Mouse (Mus musculus) limb, embryonic 15.5 days (tissue): ENCODE measurements at regions not wholly inside any gene's neighbourhood (a gene's known extent, or its start where the extent isn't known, plus 50 kb on each side); places are given as distances from the start of the nearest gene placed in this dataset.

Experiments used
- ATAC-seq: fragments of 200-750 bp; cut with Nextera tagmentation; 2 replicates; pipeline ENCODE4 v1.8.0; 2017; ENCODE audit warnings: low read depth, moderate TSS enrichment; ENCODE audit not compliant: insufficient number of reproducible peaks, low FRiP score, low TSS enrichment
- H3K27ac ChIP-seq: fragments of 300-500 bp; sonication (generic); 2 replicates; pipeline ENCODE4 v1.5.1; 2015; ENCODE audit warnings: moderate library complexity, mild to moderate bottlenecking, inconsistent platforms
- H3K27me3 ChIP-seq: fragments of 300-500 bp; sonication (generic); 2 replicates; pipeline ENCODE4 v1.6.1; 2015; ENCODE audit warnings: inconsistent platforms
- H3K36me3 ChIP-seq: fragments of 300-500 bp; sonication (generic); 2 replicates; pipeline ENCODE4 v1.6.1; 2015; ENCODE audit warnings: inconsistent platforms
- H3K4me1 ChIP-seq: fragments of 300-500 bp; sonication (generic); 2 replicates; pipeline ENCODE4 v1.6.1; 2015; ENCODE audit warnings: inconsistent platforms
- H3K4me2 ChIP-seq: fragments of 300-500 bp; sonication (generic); 2 replicates; pipeline ENCODE4 v1.6.1; 2015; ENCODE audit warnings: mild to moderate bottlenecking, inconsistent platforms
- H3K4me3 ChIP-seq: fragments of 300-500 bp; sonication (generic); 2 replicates; pipeline ENCODE4 v1.5.1; 2015; ENCODE audit warnings: mild to moderate bottlenecking, inconsistent platforms
- H3K9ac ChIP-seq: fragments of 300-500 bp; sonication (generic); 2 replicates; pipeline ENCODE4 v1.6.1; 2015; ENCODE audit warnings: inconsistent platforms
- H3K9me3 ChIP-seq: fragments of 300-500 bp; sonication (generic); 2 replicates; pipeline ENCODE4 v1.6.1; 2016; ENCODE audit warnings: inconsistent platforms
- WGBS: fragments of 180-500 bp; shearing (Covaris S2); methylation state at CpG from one replicate; pipeline ENCODE4 v1.1.7; 2015; 5-methylcytosine and 5-hydroxymethylcytosine counted together

DNA sequence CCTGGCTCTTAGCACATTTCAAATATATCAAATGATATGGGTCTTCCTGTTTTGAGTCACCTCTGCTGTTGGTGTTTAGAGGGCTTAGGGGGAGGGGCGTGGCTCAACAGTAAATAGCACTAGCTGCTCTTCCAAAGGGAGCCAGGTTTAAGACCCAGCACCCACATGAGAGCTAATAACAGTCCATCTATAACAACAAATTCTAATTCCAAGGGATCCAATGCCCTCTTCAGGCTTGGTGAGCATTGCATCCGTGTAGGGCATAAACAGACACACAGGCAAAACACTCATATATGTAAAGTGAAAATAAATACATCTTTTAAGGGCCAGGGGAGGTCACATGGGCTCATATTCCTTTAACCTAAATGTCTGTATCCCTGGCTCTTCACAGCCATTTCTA is 194.1 kb upstream of the Kdm8 start:
- Histone ChIP-seq H3K36me3 (no peaks in the 10 kb centered on the region), H3K9me3 (no peaks in the 10 kb centered on the region), H3K4me3 (no peak overlapping the region), H3K4me1 (peaks cover 7% of the 10 kb centered on the region), H3K9ac (no peak overlapping the region), H3K4me2 (no peak overlapping the region), H3K27ac (no peak overlapping the region), H3K27me3 (peaks cover 5% of the 10 kb centered on the region; the same call in 1 of the 2 replicates)
- WGBS = 69% methylated on average over 2 of the region's 2 CpGs
- no peak for ATAC-seq

DNA sequence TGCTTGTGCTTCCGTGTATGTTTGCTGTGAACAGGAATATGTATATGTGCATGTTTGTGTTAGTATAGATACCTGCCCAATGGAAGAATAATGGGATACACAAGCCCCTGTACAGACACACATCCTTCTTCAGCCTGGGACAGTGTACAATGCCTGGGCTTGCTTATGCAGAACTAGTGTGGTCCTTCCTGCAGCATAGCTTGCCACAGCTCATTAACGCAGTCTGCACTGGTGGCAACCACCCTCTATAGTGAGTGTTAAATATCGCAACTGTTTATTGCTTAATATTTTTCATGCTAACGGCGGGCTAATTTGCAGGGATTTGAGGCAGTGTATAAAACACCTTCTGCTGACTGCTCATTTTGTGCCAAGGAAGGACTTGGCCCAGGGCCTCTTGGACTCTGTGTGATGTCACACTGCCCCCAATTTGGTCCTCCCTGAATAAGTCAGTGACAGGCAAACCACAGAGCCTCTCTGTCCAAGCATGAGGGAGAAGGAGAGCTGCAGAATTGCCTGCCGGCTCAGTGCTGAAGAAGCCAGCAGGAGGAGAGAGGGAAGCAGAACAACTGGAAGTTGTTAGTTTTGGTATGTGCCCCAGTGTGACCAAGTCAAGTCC is 193.4 kb upstream of the Kdm8 start:
- no peak overlapping the region for H3K27ac ChIP-seq
- no peak overlapping the region for H3K4me3 ChIP-seq
- H3K36me3 ChIP-seq = no peaks in the 10 kb centered on the region
- no peak overlapping the region for H3K4me2 ChIP-seq
- peaks cover 7% of the 10 kb centered on the region for H3K4me1 ChIP-seq
- H3K9ac ChIP-seq = no peak overlapping the region
- no peak for ATAC-seq
- 42% methylated on average over 6 of the region's 6 CpGs for WGBS
- no peaks in the 10 kb centered on the region for H3K9me3 ChIP-seq
- peaks cover 4% of the 10 kb centered on the region; the same call in 1 of the 2 replicates for H3K27me3 ChIP-seq

DNA sequence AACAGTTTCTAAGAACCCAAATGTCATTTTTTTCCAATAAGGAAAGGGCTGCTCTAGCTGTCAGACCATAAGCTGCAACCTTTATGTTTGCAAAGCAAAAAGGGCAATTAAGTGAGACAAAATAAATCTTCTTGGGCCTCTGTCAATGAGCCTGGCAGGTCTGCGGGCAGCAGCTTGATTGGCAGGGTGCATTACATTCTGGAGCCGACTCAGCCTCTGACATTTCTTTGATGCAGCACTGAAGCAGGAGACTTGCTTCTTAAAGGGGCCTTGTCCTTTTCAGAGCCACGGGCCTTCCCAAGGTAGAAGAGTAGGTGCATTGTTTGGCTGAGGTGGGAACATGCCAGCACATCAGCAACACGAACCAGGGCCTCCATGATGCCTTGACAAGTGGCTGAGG is 190.2 kb upstream of the Kdm8 start:
- Histone ChIP-seq H3K27me3 (peaks cover 4% of the 10 kb centered on the region; the same call in 1 of the 2 replicates), H3K4me1 (peaks cover 10% of the 10 kb centered on the region), H3K9ac (no peak overlapping the region), H3K9me3 (no peaks in the 10 kb centered on the region), H3K4me2 (no peak overlapping the region), H3K36me3 (no peaks in the 10 kb centered on the region), H3K4me3 (no peak overlapping the region), H3K27ac (no peak overlapping the region)
- no peak for ATAC-seq
- WGBS = 15% methylated on average over 4 of the region's 4 CpGs

DNA sequence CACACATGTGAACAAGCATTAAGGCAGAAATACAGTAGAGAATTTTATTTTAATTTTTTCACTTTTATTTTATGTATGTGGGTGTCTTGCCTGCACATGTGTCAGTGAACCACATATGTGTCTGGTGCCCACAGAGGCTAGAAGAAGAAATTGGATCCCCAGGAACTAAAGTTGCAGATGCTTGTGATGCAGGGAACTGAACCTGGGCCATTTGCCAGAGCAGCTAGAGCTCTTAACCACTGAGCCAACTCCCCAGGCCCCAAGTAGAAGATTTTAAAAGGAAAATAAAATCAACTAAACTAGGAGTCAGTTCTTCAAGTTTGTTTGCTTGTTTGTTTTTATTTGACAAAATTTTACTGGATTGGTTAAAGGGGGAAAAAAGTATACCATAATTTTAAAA is 185.5 kb upstream of the Kdm8 start:
- Histone ChIP-seq H3K4me1 (0 out of 2 replicates have a peak, but pooled peaks cover 2% of the 10 kb centered on the region), H3K9ac (no peak overlapping the region), H3K4me2 (no peak overlapping the region), H3K27ac (no peak overlapping the region), H3K27me3 (peaks cover 4% of the 10 kb centered on the region; the same call in 1 of the 2 replicates), H3K36me3 (no peaks in the 10 kb centered on the region), H3K4me3 (no peak overlapping the region), H3K9me3 (no peaks in the 10 kb centered on the region)
- no peak for ATAC-seq

DNA sequence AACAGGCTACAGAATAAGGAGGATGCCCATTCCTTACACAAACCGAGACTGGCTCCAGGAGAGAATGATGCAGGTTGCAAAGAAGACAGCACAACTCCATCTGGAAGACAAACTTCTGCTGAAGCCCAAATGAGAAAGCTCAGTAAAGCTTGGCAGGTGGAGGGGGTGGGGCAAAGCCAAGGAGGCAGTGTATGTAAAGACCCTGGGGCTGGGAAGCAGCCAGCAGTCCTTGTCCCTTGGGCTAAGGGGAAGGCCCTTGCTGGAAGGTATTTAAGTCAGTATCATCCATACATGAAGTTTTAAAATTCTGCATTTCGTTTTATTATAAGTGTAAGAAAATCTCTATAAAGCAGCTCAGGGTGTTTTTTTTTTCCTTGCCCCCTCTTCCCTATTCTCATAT is 182.3 kb upstream of the Kdm8 start:
- no peak overlapping the region for H3K4me3 ChIP-seq
- no peak for ATAC-seq
- no peak overlapping the region for H3K9ac ChIP-seq
- H3K4me1 ChIP-seq = 0 out of 2 replicates have a peak, but pooled peaks cover 2% of the 10 kb centered on the region
- H3K36me3 ChIP-seq = no peaks in the 10 kb centered on the region
- no peaks in the 10 kb centered on the region for H3K27me3 ChIP-seq
- no peak overlapping the region for H3K27ac ChIP-seq
- H3K4me2 ChIP-seq = no peak overlapping the region
- 53% methylated on average over 2 of the region's 2 CpGs for WGBS
- H3K9me3 ChIP-seq = no peaks in the 10 kb centered on the region

DNA sequence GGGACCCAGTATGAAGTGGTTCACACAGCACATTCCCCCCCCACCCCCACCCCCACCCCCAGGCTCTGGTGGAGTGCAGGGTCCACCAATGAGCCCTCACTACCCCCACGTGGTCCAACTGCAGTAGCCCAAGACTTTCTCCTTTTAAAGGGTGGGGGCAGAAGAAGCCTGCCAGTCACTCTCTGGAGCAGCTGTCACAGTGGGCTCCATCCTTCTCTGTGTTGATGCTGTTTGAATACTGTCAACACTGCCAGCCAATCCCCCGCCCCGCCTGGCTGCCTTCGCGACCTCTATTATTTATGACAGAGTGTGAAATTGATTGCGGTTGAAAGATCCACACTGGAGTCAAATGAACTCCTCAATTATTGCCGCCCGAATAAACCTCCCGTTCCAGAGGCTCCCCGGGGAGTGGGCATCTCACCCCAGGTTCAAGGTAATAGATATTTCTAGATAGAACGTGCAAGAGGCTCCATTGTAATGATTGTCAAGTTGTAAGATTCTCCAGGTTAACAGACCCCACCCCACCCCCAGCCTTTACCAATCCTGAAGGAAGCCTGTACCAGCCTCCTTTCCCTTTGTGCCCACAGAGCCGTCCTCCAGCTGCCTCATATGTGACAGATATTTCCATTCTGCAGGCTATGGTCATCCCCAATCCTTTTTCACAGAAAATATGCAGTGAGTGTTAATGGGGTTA is 181.7 kb upstream of the Kdm8 start:
- Histone ChIP-seq H3K9me3 (no peaks in the 10 kb centered on the region), H3K27me3 (no peaks in the 10 kb centered on the region), H3K9ac (no peak overlapping the region), H3K27ac (no peak overlapping the region), H3K4me3 (no peak overlapping the region), H3K4me1 (0 out of 2 replicates have a peak, but pooled peaks cover 2% of the 10 kb centered on the region), H3K4me2 (no peak overlapping the region), H3K36me3 (no peaks in the 10 kb centered on the region)
- no peak for ATAC-seq
- WGBS = 52% methylated on average over 12 of the region's 12 CpGs

DNA sequence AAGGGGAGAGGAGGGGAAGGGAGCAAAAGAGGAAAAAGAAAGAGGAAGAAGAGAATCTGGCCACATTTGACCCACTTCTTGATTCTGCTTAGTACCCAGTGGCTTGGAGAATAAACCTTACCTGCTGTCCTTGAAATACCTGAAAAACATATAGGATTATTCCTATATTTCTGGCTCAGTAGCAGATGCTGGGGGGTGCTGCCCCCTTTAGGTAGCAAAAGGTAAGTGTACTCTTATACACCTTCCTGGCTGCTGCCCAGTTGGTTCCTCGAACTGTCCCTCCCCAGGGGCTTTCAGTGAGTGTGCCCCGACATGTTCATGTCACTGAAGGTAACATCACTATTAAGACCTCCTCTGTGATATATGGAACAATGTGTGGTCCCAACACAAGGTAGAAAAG is 180.7 kb upstream of the Kdm8 start:
- no peak for ATAC-seq
- Histone ChIP-seq H3K4me1 (0 out of 2 replicates have a peak, but pooled peaks cover 2% of the 10 kb centered on the region), H3K4me3 (no peak overlapping the region), H3K36me3 (no peaks in the 10 kb centered on the region), H3K9ac (no peak overlapping the region), H3K27ac (no peak overlapping the region), H3K9me3 (no peaks in the 10 kb centered on the region), H3K27me3 (no peaks in the 10 kb centered on the region), H3K4me2 (no peak overlapping the region)
- WGBS = 65% methylated on average over 2 of the region's 2 CpGs

DNA sequence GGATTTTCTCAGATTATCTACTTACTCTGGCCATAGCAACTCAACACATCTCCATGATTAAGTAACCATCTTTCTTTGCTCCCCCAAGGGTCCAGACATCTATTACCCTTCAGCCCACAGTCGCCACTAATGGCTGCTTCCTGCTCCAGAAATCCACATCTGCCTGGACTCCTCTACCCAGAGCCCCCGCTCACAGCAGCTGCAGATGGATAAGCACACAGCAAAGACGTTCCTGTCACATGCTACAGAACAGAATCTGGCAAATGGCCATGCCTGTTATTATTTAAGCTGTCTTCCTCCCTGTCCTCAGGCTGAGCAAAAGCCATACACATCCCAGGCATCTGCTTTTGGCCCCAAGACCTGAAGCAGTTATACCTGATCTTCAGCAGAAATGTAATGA is 173.8 kb upstream of the Kdm8 start:
- 31% methylated on average over 3 of the region's 3 CpGs for WGBS
- ATAC-seq = no peak

DNA sequence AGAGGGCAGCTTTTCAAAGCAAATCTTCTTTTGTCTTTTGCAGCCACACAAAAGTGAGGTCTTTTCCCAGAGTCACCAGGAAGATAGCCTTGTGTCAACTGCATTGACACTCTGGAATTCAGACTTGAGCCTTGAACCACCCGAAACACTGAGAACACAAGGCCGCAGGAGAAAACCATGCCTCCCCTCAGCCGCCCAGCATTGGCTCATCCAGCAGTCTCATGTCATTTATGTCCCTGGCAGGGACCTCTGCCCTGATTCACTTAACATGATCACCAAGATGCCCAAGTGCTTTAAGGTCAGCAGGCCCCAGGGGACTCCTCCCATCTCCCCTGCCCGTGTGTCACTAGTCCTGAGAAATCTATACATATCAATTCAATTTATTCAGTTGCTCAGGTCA is 173.1 kb upstream of the Kdm8 start:
- H3K4me1 ChIP-seq = no peaks in the 10 kb centered on the region; the same call in 1 of the 2 replicates
- no peak overlapping the region for H3K4me3 ChIP-seq
- no peak overlapping the region for H3K27ac ChIP-seq
- WGBS = 82% methylated on average over 4 of the region's 4 CpGs
- ATAC-seq = no peak
- no peaks in the 10 kb centered on the region for H3K9me3 ChIP-seq
- H3K36me3 ChIP-seq = no peaks in the 10 kb centered on the region
- no peak overlapping the region for H3K9ac ChIP-seq
- H3K4me2 ChIP-seq = no peak overlapping the region
- H3K27me3 ChIP-seq = no peaks in the 10 kb centered on the region

More for the DNA sequence above, 173.8 kb upstream of the Kdm8 start:
- no peak overlapping the region for H3K4me2 ChIP-seq
- H3K4me1 ChIP-seq = no peaks in the 10 kb centered on the region; the same call in 1 of the 2 replicates
- no peaks in the 10 kb centered on the region for H3K9me3 ChIP-seq
- no peaks in the 10 kb centered on the region for H3K27me3 ChIP-seq
- no peak overlapping the region for H3K27ac ChIP-seq
- no peak overlapping the region for H3K4me3 ChIP-seq
- H3K36me3 ChIP-seq = no peaks in the 10 kb centered on the region
- no peak overlapping the region for H3K9ac ChIP-seq

DNA sequence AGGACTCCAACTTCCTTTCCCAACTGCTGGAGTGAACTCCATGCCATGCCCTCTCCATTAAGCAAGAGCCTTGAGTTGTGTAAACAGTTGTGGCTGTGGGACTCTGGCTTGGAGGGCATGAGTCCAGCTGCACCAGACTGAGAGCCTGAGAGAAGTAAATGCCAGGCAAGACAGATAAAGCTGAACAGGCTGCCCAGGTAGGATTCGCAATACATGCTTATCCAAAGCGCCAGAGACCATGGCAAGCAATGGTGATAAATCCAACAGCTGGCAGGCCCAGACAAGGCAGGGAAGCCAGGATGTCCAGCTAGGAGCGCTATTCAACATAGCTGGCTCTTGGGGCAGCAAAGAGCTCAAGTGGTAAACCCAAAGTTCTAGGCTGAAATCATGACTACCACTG is 163.1 kb upstream of the Kdm8 start:
- no peak for ATAC-seq
- Histone ChIP-seq H3K9ac (no peak overlapping the region), H3K4me1 (no peaks in the 10 kb centered on the region), H3K27ac (no peak overlapping the region), H3K27me3 (no peaks in the 10 kb centered on the region), H3K9me3 (no peaks in the 10 kb centered on the region), H3K4me2 (no peak overlapping the region), H3K36me3 (no peaks in the 10 kb centered on the region), H3K4me3 (no peak overlapping the region)
- 62% methylated on average over 3 of the region's 3 CpGs for WGBS

DNA sequence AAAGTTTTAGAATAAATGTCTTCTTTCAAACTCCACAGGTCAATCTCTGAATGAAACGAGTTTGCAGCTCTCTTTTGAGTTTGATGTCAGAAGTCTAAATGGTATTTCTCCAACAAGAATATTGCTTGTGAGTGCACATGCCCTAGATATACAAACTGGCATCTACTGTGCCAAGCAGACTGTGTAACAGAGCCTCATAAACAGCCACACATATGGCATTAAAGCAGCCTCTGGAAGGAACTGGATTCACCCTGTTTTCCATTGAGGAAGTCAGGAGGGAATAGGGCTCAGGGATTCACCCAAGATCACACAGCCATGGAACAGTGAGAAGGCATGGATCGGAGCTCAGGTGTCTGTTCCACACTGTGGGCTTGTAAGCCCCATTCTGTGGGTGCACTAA is 149.2 kb upstream of the Kdm8 start:
- ATAC-seq = no peak
- Histone ChIP-seq H3K4me3 (no peak overlapping the region), H3K9ac (no peak overlapping the region), H3K36me3 (no peaks in the 10 kb centered on the region), H3K4me2 (no peak overlapping the region), H3K9me3 (no peaks in the 10 kb centered on the region), H3K27ac (no peak overlapping the region), H3K27me3 (no peaks in the 10 kb centered on the region), H3K4me1 (no peaks in the 10 kb centered on the region)
- 65% methylated on average over 2 of the region's 2 CpGs for WGBS

DNA sequence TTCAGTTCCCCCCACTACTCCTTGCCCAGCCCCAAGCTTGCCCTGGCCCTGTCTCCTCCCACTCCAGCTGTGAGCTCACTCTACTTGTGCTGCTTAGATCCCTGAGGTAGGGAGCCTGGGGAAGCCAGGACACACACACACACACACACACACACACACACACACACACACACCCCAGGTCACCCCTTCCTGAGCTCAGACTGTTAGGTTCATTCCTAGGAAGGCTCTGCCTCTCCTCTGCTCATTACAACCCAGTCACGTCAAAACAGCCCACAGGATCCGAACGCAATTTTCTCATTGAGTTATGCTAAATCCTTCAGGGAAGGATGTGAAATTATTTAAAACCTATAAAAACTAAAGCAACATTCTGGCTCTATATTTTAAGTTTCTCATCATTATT is 136.0 kb upstream of the Kdm8 start:
- Histone ChIP-seq H3K36me3 (no peaks in the 10 kb centered on the region), H3K4me3 (no peak overlapping the region), H3K27ac (no peak overlapping the region), H3K9me3 (no peaks in the 10 kb centered on the region), H3K27me3 (no peaks in the 10 kb centered on the region), H3K4me2 (no peak overlapping the region), H3K4me1 (no peaks in the 10 kb centered on the region), H3K9ac (no peak overlapping the region)
- 57% methylated on average over 3 of the region's 3 CpGs for WGBS
- no peak for ATAC-seq
